Comparison of ENCODE assay signal across 9 mouse cellular contexts in the genomic region with DNA sequence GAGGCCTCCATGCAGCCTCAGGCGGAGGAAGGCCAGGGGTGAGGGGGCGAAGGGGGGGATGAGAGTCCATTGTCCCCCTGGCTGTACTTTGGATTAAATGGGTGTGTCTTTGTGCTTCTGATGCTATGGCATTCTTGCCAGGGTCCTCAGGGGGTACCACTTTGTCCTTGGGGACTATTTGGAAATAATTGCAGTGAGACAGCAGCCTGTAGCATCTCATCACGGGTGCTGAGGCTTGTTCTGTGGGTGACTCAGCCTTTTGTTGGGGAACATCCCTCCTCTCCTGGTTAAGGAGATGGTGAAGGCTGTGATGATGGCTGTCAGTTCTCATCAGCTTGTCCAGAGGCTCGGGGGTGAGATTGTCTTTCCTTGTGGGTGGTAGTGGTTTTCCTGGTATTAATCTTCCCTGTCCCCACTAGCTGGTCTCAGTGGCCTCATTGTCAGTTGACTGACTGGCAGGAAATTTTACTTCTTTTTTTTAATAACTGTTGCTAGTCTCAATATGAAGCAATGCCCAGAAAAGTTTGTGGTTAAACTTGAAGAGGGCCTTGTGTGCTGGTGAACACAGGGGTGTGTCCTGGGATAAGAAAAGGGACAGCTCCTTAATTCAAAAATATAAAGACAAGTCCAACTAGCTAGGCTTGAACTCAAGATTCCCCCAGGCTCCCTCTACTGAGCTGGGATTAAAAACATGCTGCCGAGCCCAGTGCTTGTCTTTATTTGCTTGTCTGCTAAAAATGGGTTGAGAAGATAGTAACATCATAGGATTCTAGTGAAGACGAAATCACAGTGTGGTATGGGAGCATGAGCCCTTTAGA. TPM values are rescaled to one million over a fixed set of nuclear protein-coding genes. Genes with fewer than 3 reads are reported as not detected.
DNase-seq lines count a peak whose midpoint lies in the region; ATAC-seq and TF ChIP-seq lines count a peak whose summit lies in the region.
"Had no signal": no experiment of that assay in that cellular context is flagged by ENCODE, and none has a peak within 500 bp of the region (broad histone marks: within the 10 kb centered on the region; RNA-seq: fewer than 3 reads in every experiment).

No protein-coding gene starts in this region.

- no peaks in the 10 kb centered on the region for H3K9me3 ChIP-seq in kidney, embryonic 14.5 days (ENCODE audit: control insufficient read depth, low read length)
- H3K9me3 ChIP-seq in hindbrain, postnatal 0 days (ENCODE audit: low read length), result no peaks in the 10 kb centered on the region
- no peaks in the 10 kb centered on the region for H3K9me3 ChIP-seq in midbrain, postnatal 0 days (ENCODE audit: low read length)

- H3K27ac ChIP-seq in kidney, embryonic 14.5 days (ENCODE audit: low read depth, low read length), result no peak overlapping the region
- H3K27ac ChIP-seq in hindbrain, postnatal 0 days, result no peak overlapping the region
- no peak overlapping the region for H3K27ac ChIP-seq in midbrain, postnatal 0 days (ENCODE audit: low read depth, low read length)

- no peaks in the 10 kb centered on the region for H3K27me3 ChIP-seq in kidney, embryonic 14.5 days (ENCODE audit: control insufficient read depth, insufficient read depth, low read length)
- no peaks in the 10 kb centered on the region for H3K27me3 ChIP-seq in hindbrain, postnatal 0 days (ENCODE audit: insufficient read depth, low read length)
- H3K27me3 ChIP-seq in midbrain, postnatal 0 days (ENCODE audit: insufficient read depth, low read length), result no peaks in the 10 kb centered on the region

- peak overlapping the region; percentile 96; the same call in 1 of the 2 replicates for H3K9ac ChIP-seq in kidney, embryonic 14.5 days (ENCODE audit: low read depth, low read length)
- H3K9ac ChIP-seq in hindbrain, postnatal 0 days (replicated peaks; ENCODE audit: low read length), result peak overlapping the region; percentile 79
- no peak overlapping the region; the same call in 1 of the 2 replicates for H3K9ac ChIP-seq in midbrain, postnatal 0 days (replicated peaks; ENCODE audit: low read length, poor library complexity, severe bottlenecking)

- H3K4me2 ChIP-seq in kidney, embryonic 14.5 days (replicated peaks; ENCODE audit: low read depth, low read length), result peak overlapping the region; percentile 90
- H3K4me2 ChIP-seq in hindbrain, postnatal 0 days (ENCODE audit: low read depth, low read length), result peak overlapping the region; percentile 83
- H3K4me2 ChIP-seq in midbrain, postnatal 0 days (ENCODE audit: low read depth, low read length, poor library complexity, severe bottlenecking), result peak overlapping the region; percentile 96

- no peak for TF ChIP-seq CTCF in hindbrain, postnatal 0 days (IDR thresholded peaks at IDR 0.05; ENCODE audit: low read depth)
- no peak for TF ChIP-seq CTCF in midbrain, postnatal 0 days (IDR thresholded peaks at IDR 0.05)

- H3K4me1 ChIP-seq in kidney, embryonic 14.5 days (ENCODE audit: control insufficient read depth, insufficient read depth, low read length), result peaks cover 17% of the 10 kb centered on the region
- peaks cover 16% of the 10 kb centered on the region for H3K4me1 ChIP-seq in hindbrain, postnatal 0 days (ENCODE audit: insufficient read depth, low read length)
- peaks cover 16% of the 10 kb centered on the region; the same call in 1 of the 2 replicates for H3K4me1 ChIP-seq in midbrain, postnatal 0 days (ENCODE audit: insufficient read depth, low read length)

- DNase-seq in kidney, postnatal 4 days, result no peak
- peak; percentile 21 for DNase-seq in brain, adult 2 months (ENCODE audit: low read depth, low spot score)
- no peak for DNase-seq in hindbrain, postnatal 0 days (ENCODE audit: low spot score)
- DNase-seq in midbrain, postnatal 0 days (ENCODE audit: low spot score), result no peak
- DNase-seq in thymus, postnatal 36 days, result no peak
- no peak for DNase-seq in thymus, postnatal 10 days (ENCODE audit: low spot score in 2 of 2)
- no peak for DNase-seq in urinary bladder, postnatal 36 days (ENCODE audit: low spot score in 2 of 2)
- DNase-seq: lung, postnatal 4 days had no signal

- 51% methylated on average over 6 of the region's 6 CpGs for WGBS in kidney, embryonic 14.5 days
- WGBS in hindbrain, postnatal 0 days, result 37% methylated on average over 6 of the region's 6 CpGs
- WGBS in midbrain, postnatal 0 days, result 34% methylated on average over 6 of the region's 6 CpGs

- no peak for ATAC-seq in kidney, embryonic 14.5 days (ENCODE audit: low FRiP score, low TSS enrichment)
- ATAC-seq in hindbrain, postnatal 0 days, result no peak
- ATAC-seq in midbrain, postnatal 0 days (ENCODE audit: low FRiP score), result no peak

- peak overlapping the region; percentile 98 for H3K4me3 ChIP-seq in kidney, embryonic 14.5 days (ENCODE audit: low read length)
- peak overlapping the region; percentile 78 for H3K4me3 ChIP-seq in hindbrain, postnatal 0 days (ENCODE audit: low read length)
- H3K4me3 ChIP-seq in midbrain, postnatal 0 days (ENCODE audit: low read depth, low read length), result peak overlapping the region; percentile 88; the same call in 1 of the 2 replicates

- peaks cover 38% of the 10 kb centered on the region for H3K36me3 ChIP-seq in kidney, embryonic 14.5 days (ENCODE audit: control insufficient read depth, insufficient read depth, low read length)
- H3K36me3 ChIP-seq in hindbrain, postnatal 0 days (ENCODE audit: insufficient read depth, low read length), result peaks cover 23% of the 10 kb centered on the region
- H3K36me3 ChIP-seq in midbrain, postnatal 0 days (ENCODE audit: insufficient read depth, low read length), result peaks cover 21% of the 10 kb centered on the region; the same call in 1 of the 2 replicates

RNA-seq across cellular contexts. Expression of gene Pgam1, which starts 2.3 kb away (rescaled TPM):
- 604 and 682 TPM in 2 replicates for polyA plus RNA-seq in kidney, embryonic 14.5 days (2014; fragmentation: Nextera tagmentation; extraction: Ambion mirVana)
- total RNA-seq in hindbrain, postnatal 0 days (2014; rRNA removed), result 539 and 558 TPM in 2 replicates
- polyA plus RNA-seq in hindbrain, postnatal 0 days (2015; fragmentation: Nextera tagmentation; extraction: Ambion mirVana), result 629 and 638 TPM in 2 replicates
- 473 and 479 TPM in 2 replicates for total RNA-seq in midbrain, postnatal 0 days (2014; rRNA removed)
- 536 and 596 TPM in 2 replicates for polyA plus RNA-seq in midbrain, postnatal 0 days (2015; fragmentation: Nextera tagmentation; extraction: Ambion mirVana)

RNA-seq across cellular contexts. Expression of gene Rrp12, which starts 18.0 kb away (rescaled TPM):
- polyA plus RNA-seq in kidney, embryonic 14.5 days (2014; fragmentation: Nextera tagmentation; extraction: Ambion mirVana), result 7.8 and 15.8 TPM in 2 replicates
- 19.2 and 21.9 TPM in 2 replicates for total RNA-seq in hindbrain, postnatal 0 days (2014; rRNA removed)
- polyA plus RNA-seq in hindbrain, postnatal 0 days (2015; fragmentation: Nextera tagmentation; extraction: Ambion mirVana), result 11.9 and 12.3 TPM in 2 replicates
- 20.6 and 21.2 TPM in 2 replicates for total RNA-seq in midbrain, postnatal 0 days (2014; rRNA removed)
- 13.9 and 14.1 TPM in 2 replicates for polyA plus RNA-seq in midbrain, postnatal 0 days (2015; fragmentation: Nextera tagmentation; extraction: Ambion mirVana)

RNA-seq across cellular contexts. Expression of gene Exosc1, which starts 19.2 kb away (rescaled TPM):
- polyA plus RNA-seq in kidney, embryonic 14.5 days (2014; fragmentation: Nextera tagmentation; extraction: Ambion mirVana), result 90.8 and 99.0 TPM in 2 replicates
- total RNA-seq in hindbrain, postnatal 0 days (2014; rRNA removed), result 13.5 and 21.1 TPM in 2 replicates
- 64.8 and 69.4 TPM in 2 replicates for polyA plus RNA-seq in hindbrain, postnatal 0 days (2015; fragmentation: Nextera tagmentation; extraction: Ambion mirVana)
- 18.0 and 28.8 TPM in 2 replicates for total RNA-seq in midbrain, postnatal 0 days (2014; rRNA removed)
- polyA plus RNA-seq in midbrain, postnatal 0 days (2015; fragmentation: Nextera tagmentation; extraction: Ambion mirVana), result 61.2 and 62.3 TPM in 2 replicates

RNA-seq across cellular contexts. Expression of gene Zdhhc16, which starts 19.3 kb away (rescaled TPM):
- 60.9 and 68.9 TPM in 2 replicates for polyA plus RNA-seq in kidney, embryonic 14.5 days (2014; fragmentation: Nextera tagmentation; extraction: Ambion mirVana)
- 65.1 and 73.7 TPM in 2 replicates for total RNA-seq in hindbrain, postnatal 0 days (2014; rRNA removed)
- polyA plus RNA-seq in hindbrain, postnatal 0 days (2015; fragmentation: Nextera tagmentation; extraction: Ambion mirVana), result 81.9 and 89.4 TPM in 2 replicates
- 49.2 and 61.9 TPM in 2 replicates for total RNA-seq in midbrain, postnatal 0 days (2014; rRNA removed)
- 86.7 and 91.0 TPM in 2 replicates for polyA plus RNA-seq in midbrain, postnatal 0 days (2015; fragmentation: Nextera tagmentation; extraction: Ambion mirVana)
